Mouse (Mus musculus) liver, adult (tissue): ENCODE data around the gene Gm6096.

Source experiments
- GATA4 ChIP-seq: IDR thresholded peaks from 2 replicates; pipeline ENCODE4 v1.6.1; 2014; ENCODE audit warnings: mild to moderate bottlenecking, low read length; ENCODE audit not compliant: insufficient replicate concordance

The Gm6096 gene

GRCm38 (mm10) chr7:34250738-34251137, at the start of gene Gm6096:
Gene Gm6096 (plus strand): TSS chr7:34251038.
- TF ChIP-seq GATA4 = no peak

- TF ChIP-seq GATA4 = no peak
Observed at GRCm38 (mm10) chr7:34206331-34206730, 44.5 kb upstream of the Gm6096 start.

GRCm38 (mm10) chr7:34208027-34208745, 42.7 kb upstream of the Gm6096 start:
- no peak for TF ChIP-seq GATA4

GRCm38 (mm10) chr7:34213281-34213680, 37.6 kb upstream of the Gm6096 start:
- no peak for TF ChIP-seq GATA4

GRCm38 (mm10) chr7:34214644-34215043, 36.2 kb upstream of the Gm6096 start:
- TF ChIP-seq GATA4 = no peak

- no peak for TF ChIP-seq GATA4
Observed at GRCm38 (mm10) chr7:34215481-34215880, 35.4 kb upstream of the Gm6096 start.

GRCm38 (mm10) chr7:34216474-34216873, 34.4 kb upstream of the Gm6096 start:
- no peak for TF ChIP-seq GATA4

GRCm38 (mm10) chr7:34218496-34218895, 32.3 kb upstream of the Gm6096 start:
- no peak for TF ChIP-seq GATA4

- TF ChIP-seq GATA4 = no peak
Observed at GRCm38 (mm10) chr7:34221594-34222250, 29.1 kb upstream of the Gm6096 start.

- TF ChIP-seq GATA4 = no peak
Observed at GRCm38 (mm10) chr7:34222340-34222739, 28.5 kb upstream of the Gm6096 start.

GRCm38 (mm10) chr7:34224308-34224707, 26.5 kb upstream of the Gm6096 start:
- TF ChIP-seq GATA4 = no peak

- no peak for TF ChIP-seq GATA4
Observed at GRCm38 (mm10) chr7:34226086-34226485, 24.8 kb upstream of the Gm6096 start.

GRCm38 (mm10) chr7:34226846-34227245, 24.0 kb upstream of the Gm6096 start:
- no peak for TF ChIP-seq GATA4

GRCm38 (mm10) chr7:34228641-34229040, 22.2 kb upstream of the Gm6096 start:
- TF ChIP-seq GATA4 = no peak

- TF ChIP-seq GATA4 = no peak
Observed at GRCm38 (mm10) chr7:34229153-34229552, 21.7 kb upstream of the Gm6096 start.

- no peak for TF ChIP-seq GATA4
Observed at GRCm38 (mm10) chr7:34229691-34230111, 21.1 kb upstream of the Gm6096 start.
